Mouse (Mus musculus) adrenal gland, adult 18-20 months (tissue): ENCODE data around the gene Pcnx. TPM values are rescaled to one million over a fixed set of nuclear protein-coding genes. Genes with fewer than 3 reads are reported as not detected.
"Not testable (repeated sequence)": the region's sequence is repeated elsewhere in the genome, so short reads cannot be mapped to it uniquely, and the experiment has no call there.

Source experiments
- DNase-seq, 2 experiments: peaks; one replicate each; pipeline ENCODE4 v3.0.0; 2021 to 2022; ENCODE audit warnings: low spot score in 2 of 2
- total RNA-seq, 2 experiments: library from RNA; stranded (reverse); gene quantifications; 1 replicate in 1 of 2; 2 replicates in 1 of 2; pipeline ENCODE4 v1.2.3; 2021

Gene Pcnx
- total RNA-seq, 2 experiments from 2014 or later, result 56.9 to 59.2 TPM

- DNase-seq, result no peak
Measured at GRCm38 (mm10) chr12:81949026-81949425, 89.2 kb downstream of the Pcnx start.

GRCm38 (mm10) chr12:81950016-81950415 is 90.2 kb downstream of the Pcnx start:
- DNase-seq, result no peak

- DNase-seq, result no peak
Measured at GRCm38 (mm10) chr12:81958351-81958750, 98.5 kb downstream of the Pcnx start.

- DNase-seq, result no peak
Measured at GRCm38 (mm10) chr12:81965416-81965815, 105.6 kb downstream of the Pcnx start.

GRCm38 (mm10) chr12:81971042-81971883 is 111.4 kb downstream of the Pcnx start:
- no peak for DNase-seq

- no peak for DNase-seq
Measured at GRCm38 (mm10) chr12:81971884-81972362, 112.1 kb downstream of the Pcnx start.

GRCm38 (mm10) chr12:81974806-81975205 is 115.0 kb downstream of the Pcnx start:
- no peak for DNase-seq

GRCm38 (mm10) chr12:81977346-81977745 is 117.5 kb downstream of the Pcnx start:
- DNase-seq, result no peak

GRCm38 (mm10) chr12:81979312-81979711 is 119.5 kb downstream of the Pcnx start:
- no peak for DNase-seq

GRCm38 (mm10) chr12:81992106-81992505 is 132.3 kb downstream of the Pcnx start:
- DNase-seq, result no peak

GRCm38 (mm10) chr12:81992996-81993395 is 133.2 kb downstream of the Pcnx start:
- no peak for DNase-seq

- no peak for DNase-seq
Measured at GRCm38 (mm10) chr12:81994911-81995667, 135.3 kb downstream of the Pcnx start.

- no peak for DNase-seq
Measured at GRCm38 (mm10) chr12:81996679-81997362, 137.0 kb downstream of the Pcnx start.

- no peak for DNase-seq
Measured at GRCm38 (mm10) chr12:81997497-81997896, 137.7 kb downstream of the Pcnx start.

GRCm38 (mm10) chr12:82002697-82003096 is 142.9 kb downstream of the Pcnx start:
- DNase-seq, result not testable (repeated sequence)

GRCm38 (mm10) chr12:82025901-82026633 is 166.2 kb downstream of the Pcnx start:
- DNase-seq, result not testable (repeated sequence)

GRCm38 (mm10) chr12:82033524-82033923 is 173.7 kb downstream of the Pcnx start:
- DNase-seq, result not testable (repeated sequence)

GRCm38 (mm10) chr12:82033973-82034372 is 174.2 kb downstream of the Pcnx start:
- DNase-seq, result not testable (repeated sequence)

GRCm38 (mm10) chr12:82044078-82044477 is 184.3 kb downstream of the Pcnx start:
- not testable (repeated sequence) for DNase-seq
